In genomic region chr9:119496354-119496753, GRCm38 (mm10) we compare ENCODE assay signal across 20 mouse cellular contexts. TPM values are rescaled to one million over a fixed set of nuclear protein-coding genes. Genes with fewer than 3 reads are reported as not detected.
DNase-seq lines count a peak whose midpoint lies in the region; ATAC-seq and TF ChIP-seq lines count a peak whose summit lies in the region.
"Had no signal": no experiment of that assay in that cellular context is flagged by ENCODE, and none has a peak within 500 bp of the region (broad histone marks: within the 10 kb centered on the region; RNA-seq: fewer than 3 reads in every experiment).

No protein-coding gene starts in this region.

- H3K9me3 ChIP-seq in heart, embryonic 12.5 days (replicated peaks), result no peaks in the 10 kb centered on the region
- no peaks in the 10 kb centered on the region for H3K9me3 ChIP-seq in heart, embryonic 11.5 days (replicated peaks; ENCODE audit: control insufficient read depth, low read length)
- H3K9me3 ChIP-seq in midbrain, embryonic 11.5 days (ENCODE audit: control insufficient read depth, low read length), result no peaks in the 10 kb centered on the region
- no peaks in the 10 kb centered on the region for H3K9me3 ChIP-seq in midbrain, embryonic 10.5 days (replicated peaks)
- H3K9me3 ChIP-seq: forebrain, embryonic 10.5 days; forebrain, embryonic 13.5 days; heart, embryonic 13.5 days; hindbrain, embryonic 12.5 days; hindbrain, embryonic 15.5 days had no signal

- ATAC-seq in heart, embryonic 12.5 days (ENCODE audit: insufficient number of reproducible peaks, low FRiP score), result no peak
- ATAC-seq in heart, embryonic 11.5 days (replicated peaks; ENCODE audit: insufficient number of reproducible peaks, low FRiP score, low TSS enrichment), result no peak
- ATAC-seq in midbrain, embryonic 11.5 days (ENCODE audit: low FRiP score), result no peak
- ATAC-seq: activated CD4-positive, CD25-positive, alpha-beta regulatory T cell, adult 4 months; forebrain, embryonic 13.5 days; forebrain, embryonic 16.5 days; intestine, postnatal 0 days had no signal

- intact Hi-C loops in heart, adult 2 months (cut with DNase I), result no loop called here

- H3K79me2 ChIP-seq in heart, adult 2 months (replicated peaks; ENCODE audit: control insufficient read depth, insufficient read depth, low read length), result no peaks in the 10 kb centered on the region

- H3K27me3 ChIP-seq in heart, adult 2 months (ENCODE audit: control insufficient read depth, insufficient read depth, low read length), result no peaks in the 10 kb centered on the region
- H3K27me3 ChIP-seq in heart, embryonic 12.5 days (replicated peaks), result no peaks in the 10 kb centered on the region; the same call in 1 of the 2 replicates
- no peaks in the 10 kb centered on the region for H3K27me3 ChIP-seq in heart, embryonic 11.5 days (ENCODE audit: control insufficient read depth, insufficient read depth, low read length)
- H3K27me3 ChIP-seq in midbrain, embryonic 11.5 days (ENCODE audit: control insufficient read depth, insufficient read depth, low read length), result no peaks in the 10 kb centered on the region
- peaks cover 14% of the 10 kb centered on the region for H3K27me3 ChIP-seq in midbrain, embryonic 10.5 days (ENCODE audit: low read depth, poor library complexity, severe bottlenecking)
- H3K27me3 ChIP-seq: forebrain, embryonic 13.5 days; heart, embryonic 13.5 days; hindbrain, embryonic 12.5 days; hindbrain, embryonic 15.5 days had no signal

- no peak for TF ChIP-seq POLR2A in heart, adult 2 months (IDR thresholded peaks at IDR 0.05; ENCODE audit: insufficient read depth, low read depth, low read length)

- peaks cover 1% of the 10 kb centered on the region; the same call in 1 of the 2 replicates for H3K4me1 ChIP-seq in heart, adult 2 months (ENCODE audit: control insufficient read depth, insufficient read depth, low read length)
- no peaks in the 10 kb centered on the region for H3K4me1 ChIP-seq in heart, embryonic 12.5 days (replicated peaks)
- no peaks in the 10 kb centered on the region for H3K4me1 ChIP-seq in heart, embryonic 11.5 days (ENCODE audit: control insufficient read depth, insufficient read depth, low read length)
- H3K4me1 ChIP-seq in midbrain, embryonic 11.5 days (ENCODE audit: control insufficient read depth, insufficient read depth, low read length), result no peaks in the 10 kb centered on the region
- no peaks in the 10 kb centered on the region for H3K4me1 ChIP-seq in midbrain, embryonic 10.5 days
- H3K4me1 ChIP-seq: forebrain, embryonic 10.5 days; hindbrain, embryonic 12.5 days; hindbrain, embryonic 15.5 days had no signal

- no peak overlapping the region for H3K9ac ChIP-seq in heart, adult 2 months (ENCODE audit: low read depth, low read length)
- no peak overlapping the region for H3K9ac ChIP-seq in heart, embryonic 12.5 days
- H3K9ac ChIP-seq in heart, embryonic 11.5 days (ENCODE audit: low read depth, low read length), result no peak overlapping the region
- H3K9ac ChIP-seq in midbrain, embryonic 11.5 days (ENCODE audit: low read length), result no peak overlapping the region
- H3K9ac ChIP-seq: forebrain, embryonic 13.5 days; heart, embryonic 13.5 days; hindbrain, embryonic 12.5 days; hindbrain, embryonic 15.5 days had no signal

- no peak overlapping the region for H3K4me2 ChIP-seq in heart, embryonic 12.5 days
- H3K4me2 ChIP-seq in heart, embryonic 11.5 days, result no peak overlapping the region
- H3K4me2 ChIP-seq in midbrain, embryonic 11.5 days, result no peak overlapping the region
- H3K4me2 ChIP-seq: forebrain, embryonic 13.5 days; heart, embryonic 13.5 days; hindbrain, embryonic 12.5 days; hindbrain, embryonic 15.5 days had no signal

- H3K36me3 ChIP-seq in heart, adult 2 months (ENCODE audit: control insufficient read depth, insufficient read depth, low read length), result peaks cover 2% of the 10 kb centered on the region; the same call in 1 of the 2 replicates
- H3K36me3 ChIP-seq in heart, embryonic 12.5 days, result peaks cover 55% of the 10 kb centered on the region
- H3K36me3 ChIP-seq in heart, embryonic 11.5 days (ENCODE audit: control insufficient read depth, insufficient read depth, low read length), result 0 out of 2 replicates have a peak, but pooled peaks cover 5% of the 10 kb centered on the region
- no peaks in the 10 kb centered on the region for H3K36me3 ChIP-seq in midbrain, embryonic 11.5 days (ENCODE audit: control insufficient read depth, insufficient read depth, low read length)
- no peaks in the 10 kb centered on the region for H3K36me3 ChIP-seq in midbrain, embryonic 10.5 days
- H3K36me3 ChIP-seq: hindbrain, embryonic 12.5 days; hindbrain, embryonic 15.5 days had no signal

- peak overlapping the region; percentile 52 for H3K27ac ChIP-seq in heart, adult 2 months
- no peak overlapping the region for H3K27ac ChIP-seq in heart, embryonic 12.5 days (ENCODE audit: poor library complexity, severe bottlenecking)
- H3K27ac ChIP-seq in heart, embryonic 11.5 days (ENCODE audit: low read depth, low read length), result no peak overlapping the region
- H3K27ac ChIP-seq in midbrain, embryonic 11.5 days (ENCODE audit: low read depth, low read length), result no peak overlapping the region
- no peak overlapping the region for H3K27ac ChIP-seq in midbrain, embryonic 10.5 days (replicated peaks)
- H3K27ac ChIP-seq: forebrain, embryonic 10.5 days; forebrain, embryonic 13.5 days; heart, embryonic 13.5 days; hindbrain, embryonic 12.5 days; hindbrain, embryonic 15.5 days had no signal

- WGBS in heart, adult 2 months, result 48% methylated on average over 9 of the region's 9 CpGs
- WGBS in heart, embryonic 12.5 days, result 82% methylated on average over 9 of the region's 9 CpGs
- 85% methylated on average over 9 of the region's 9 CpGs for WGBS in heart, embryonic 11.5 days (ENCODE audit: insufficient replicate concordance)
- WGBS in midbrain, embryonic 11.5 days, result 88% methylated on average over 9 of the region's 9 CpGs
- WGBS in midbrain, embryonic 10.5 days, result 92% methylated on average over 9 of the region's 9 CpGs

- DNase-seq in adrenal gland, postnatal 10 days, result peak; percentile 19
- no peak for DNase-seq in adrenal gland, adult 18-20 months (ENCODE audit: low spot score in 2 of 2)
- DNase-seq in heart, adult 2 months, result peak; percentile 34 to 55
- DNase-seq in heart, postnatal 4 days, result peak; percentile 44
- DNase-seq in midbrain, embryonic 11.5 days (ENCODE audit: low spot score, missing footprints), result peak; percentile 2
- DNase-seq in midbrain, embryonic 10.5 days (ENCODE audit: low spot score), result no peak
- DNase-seq: cerebellum, adult 18-20 months; cerebellum, adult 9-10 months; gastrocnemius, postnatal 10 days; gastrocnemius, postnatal 36 days had no signal

- 0 out of 2 replicates have a peak, but pooled peaks have one; percentile 47 for TF ChIP-seq EP300 in heart, adult 2 months (IDR thresholded peaks at IDR 0.05; ENCODE audit: insufficient read depth, low read depth, low read length)

- H3K4me3 ChIP-seq in heart, adult 2 months, result no peak overlapping the region
- no peak overlapping the region for H3K4me3 ChIP-seq in heart, embryonic 12.5 days
- H3K4me3 ChIP-seq in heart, embryonic 11.5 days (ENCODE audit: low read depth, low read length), result no peak overlapping the region
- no peak overlapping the region for H3K4me3 ChIP-seq in midbrain, embryonic 11.5 days (ENCODE audit: low read depth, low read length)
- no peak overlapping the region for H3K4me3 ChIP-seq in midbrain, embryonic 10.5 days
- H3K4me3 ChIP-seq: forebrain, embryonic 10.5 days; forebrain, embryonic 13.5 days; heart, embryonic 13.5 days; hindbrain, embryonic 12.5 days; hindbrain, embryonic 15.5 days had no signal

- TF ChIP-seq CTCF in heart, adult 2 months (IDR thresholded peaks at IDR 0.05), result no peak

RNA-seq across cellular contexts. Expression of gene Exog, which starts 51.6 kb away (rescaled TPM):
- total RNA-seq in adrenal gland, postnatal 10 days (2021), result 1 to 10 TPM; 4.1 to 4.9 TPM
- total RNA-seq in adrenal gland, adult 18-20 months (2021), result 1 to 10 TPM; 2.9 to 4.0 TPM
- total RNA-seq in heart, adult 2 months (2021), result 1 to 10 TPM; 2.0 to 3.1 TPM
- polyA plus RNA-seq in heart, adult 2 months (2012; rRNA removed), result 1.7 and 2.8 TPM in 2 replicates
- polyA plus RNA-seq in heart, embryonic 12.5 days (2016; fragmentation: Nextera tagmentation; extraction: Ambion mirVana), result 15.4 and 15.5 TPM in 2 replicates
- total RNA-seq in heart, postnatal 4 days (2021), result 1 to 10 TPM; 4.2 to 4.5 TPM
- 19.4 and 20.2 TPM in 2 replicates for polyA plus RNA-seq in heart, embryonic 11.5 days (2014; fragmentation: Nextera tagmentation; extraction: Ambion mirVana)
- 39.5 and 39.9 TPM in 2 replicates for polyA plus RNA-seq in midbrain, embryonic 11.5 days (2014; fragmentation: Nextera tagmentation; extraction: Ambion mirVana)
- 36.5 and 37.5 TPM in 2 replicates for polyA plus RNA-seq in midbrain, embryonic 10.5 days (2016; fragmentation: Nextera tagmentation; extraction: Ambion mirVana)

Comparison
In these comparisons a context has a peak if more than half of its experiments do, and no peak if none do; other contexts are left out.
1. DNase-seq: peak in adrenal gland, postnatal 10 days (single experiment), heart, adult 2 months (2 of 2), heart, postnatal 4 days (single experiment) and midbrain, embryonic 11.5 days (single experiment); none in adrenal gland, adult 18-20 months (0 of 2) and midbrain, embryonic 10.5 days (single experiment).